Mouse (Mus musculus) MEL (cell line): ENCODE measurements around the gene Lbr. TPM values are rescaled to one million over a fixed set of nuclear protein-coding genes. Genes with fewer than 3 reads are reported as not detected.

Experiments used
- DNase-seq: peaks from one replicate; pipeline ENCODE4 v3.0.0; 2011; ENCODE audit warnings: low read depth, low spot score
- H3K27ac ChIP-seq: 2 replicates; pipeline ENCODE4 v1.5.1; 2012; ENCODE audit warnings: low read depth, mild to moderate bottlenecking, control low read depth, low read length, moderate library complexity; ENCODE audit not compliant: control insufficient read depth
- H3K27me3 ChIP-seq, 2 experiments: fragments of 150-350 bp in 1 of 2; sonication (generic) in 1 of 2; 2 replicates each; pipeline ENCODE4 v1.6.1; 2012; ENCODE audit warnings: low read length in 2 of 2, mild to moderate bottlenecking in 2 of 2, improper control_type of control experiment in 1 of 2, moderate library complexity in 1 of 2; ENCODE audit not compliant: insufficient read depth in 2 of 2, control insufficient read depth in 1 of 2
- H3K36me3 ChIP-seq, 2 experiments: 2 replicates each; pipeline ENCODE4 v1.6.1; 2012 to 2014; ENCODE audit warnings: low read length in 2 of 2, improper control_type of control experiment in 1 of 2, inconsistent platforms in 1 of 2, mild to moderate bottlenecking in 1 of 2; ENCODE audit not compliant: insufficient read depth in 2 of 2, control insufficient read depth in 1 of 2
- H3K4me1 ChIP-seq, 2 experiments: fragments of 150-350 bp in 1 of 2; sonication (generic) in 1 of 2; 2 replicates each; pipeline ENCODE4 v1.6.1; 2012; ENCODE audit warnings: low read length in 2 of 2, improper control_type of control experiment in 1 of 2, mild to moderate bottlenecking in 1 of 2; ENCODE audit not compliant: insufficient read depth in 2 of 2, control insufficient read depth in 1 of 2
- H3K4me3 ChIP-seq, 2 experiments: fragments of 150-350 bp in 1 of 2; sonication (generic) in 1 of 2; 2 replicates each; pipeline ENCODE4 v1.5.1; 2012; ENCODE audit warnings: low read depth in 2 of 2, low read length in 2 of 2, mild to moderate bottlenecking in 2 of 2, moderate library complexity in 2 of 2, control low read depth in 1 of 2, improper control_type of control experiment in 1 of 2; ENCODE audit not compliant: control insufficient read depth in 1 of 2, insufficient read depth in 1 of 2
- H3K79me2 ChIP-seq: 2 replicates; pipeline ENCODE4 v1.6.1; 2012; ENCODE audit warnings: mild to moderate bottlenecking, low read length, moderate library complexity; ENCODE audit not compliant: control insufficient read depth, poor library complexity, insufficient read depth
- H3K9ac ChIP-seq: 2 replicates; pipeline ENCODE4 v1.6.1; 2012; ENCODE audit warnings: low read depth, mild to moderate bottlenecking, control low read depth, low read length, moderate library complexity; ENCODE audit not compliant: control insufficient read depth, poor library complexity, severe bottlenecking
- H3K9me3 ChIP-seq: fragments of 150-350 bp; sonication (generic); replicated peaks from 2 replicates; pipeline ENCODE4 v1.6.1; 2012; ENCODE audit warnings: mild to moderate bottlenecking, low read length, improper control_type of control experiment, moderate library complexity; ENCODE audit not compliant: insufficient read depth
- BHLHE40 ChIP-seq: IDR thresholded peaks from 2 replicates; pipeline ENCODE4 v1.6.1; 2012; ENCODE audit warnings: low read depth, mild to moderate bottlenecking, inconsistent platforms, low read length, improper control_type of control experiment, borderline replicate concordance
- E2F4 ChIP-seq: IDR thresholded peaks from 2 replicates; pipeline ENCODE4 v1.6.1; 2011; ENCODE audit warnings: low read depth, low read length, improper control_type of control experiment, borderline replicate concordance
- EP300 ChIP-seq, 2 experiments: IDR thresholded peaks; 2 replicates each; pipeline ENCODE4 v1.6.1; 2011; ENCODE audit warnings: improper control_type of control experiment in 2 of 2, low read length in 2 of 2, low read depth in 1 of 2, mild to moderate bottlenecking in 1 of 2
- ETS1 ChIP-seq: IDR thresholded peaks from 2 replicates; pipeline ENCODE4 v1.6.1; 2012; ENCODE audit warnings: low read depth, mild to moderate bottlenecking, inconsistent platforms, low read length, improper control_type of control experiment, moderate library complexity
- GABPA ChIP-seq: IDR thresholded peaks from 2 replicates; pipeline ENCODE4 v1.6.1; 2012; ENCODE audit warnings: low read depth, mild to moderate bottlenecking, inconsistent platforms, low read length, improper control_type of control experiment, moderate library complexity
- GATA1 ChIP-seq: IDR thresholded peaks from 2 replicates; pipeline ENCODE4 v1.6.1; 2011; ENCODE audit warnings: low read depth, low read length, improper control_type of control experiment
- HCFC1 ChIP-seq: IDR thresholded peaks from 2 replicates; pipeline ENCODE4 v1.6.1; 2012; ENCODE audit warnings: low read depth, mild to moderate bottlenecking, inconsistent platforms, low read length, improper control_type of control experiment, moderate library complexity
- KAT2A ChIP-seq: conservative IDR thresholded peaks from 2 replicates; pipeline ENCODE4 v1.6.1; 2012; ENCODE audit warnings: low read depth, low read length, improper control_type of control experiment, inconsistent platforms
- MAFK ChIP-seq: IDR thresholded peaks from 2 replicates; pipeline ENCODE4 v1.6.1; 2011; ENCODE audit warnings: low read depth, mild to moderate bottlenecking, low read length, improper control_type of control experiment, borderline replicate concordance
- MAX ChIP-seq: IDR thresholded peaks from 2 replicates; pipeline ENCODE4 v1.6.1; 2011; ENCODE audit warnings: low read length, improper control_type of control experiment
- MXI1 ChIP-seq: IDR thresholded peaks from 2 replicates; pipeline ENCODE4 v1.6.1; 2011; ENCODE audit warnings: mild to moderate bottlenecking, low read depth, low read length, improper control_type of control experiment
- MYB ChIP-seq: IDR thresholded peaks from 2 replicates; pipeline ENCODE4 v1.6.1; 2011; ENCODE audit warnings: mild to moderate bottlenecking, low read depth, low read length, improper control_type of control experiment
- MYC ChIP-seq: IDR thresholded peaks from 2 replicates; pipeline ENCODE4 v1.6.1; 2011; ENCODE audit warnings: low read depth, mild to moderate bottlenecking, low read length, improper control_type of control experiment, moderate library complexity
- POLR2A ChIP-seq, 2 experiments: IDR thresholded peaks; 2 replicates each; pipeline ENCODE4 v1.6.1; 2011 to 2012; ENCODE audit warnings: low read length in 2 of 2, mild to moderate bottlenecking in 2 of 2, control low read depth in 1 of 2, improper control_type of control experiment in 1 of 2, low read depth in 1 of 2, moderate library complexity in 1 of 2; ENCODE audit not compliant: control insufficient read depth in 1 of 2, insufficient read depth in 1 of 2, poor library complexity in 1 of 2
- POLR2AphosphoS2 ChIP-seq: IDR thresholded peaks from 2 replicates; pipeline ENCODE4 v1.6.1; 2011; ENCODE audit warnings: low read length, improper control_type of control experiment
- POLR2AphosphoS5 ChIP-seq: IDR thresholded peaks from 2 replicates; pipeline ENCODE4 v1.6.1; 2012; ENCODE audit warnings: low read depth, borderline replicate concordance, mild to moderate bottlenecking, inconsistent platforms, low read length, moderate library complexity, mixed read lengths
- RAD21 ChIP-seq: IDR thresholded peaks from 2 replicates; pipeline ENCODE4 v1.6.1; 2011; ENCODE audit warnings: mild to moderate bottlenecking, low read depth, low read length, improper control_type of control experiment
- SIN3A ChIP-seq: IDR thresholded peaks from 2 replicates; pipeline ENCODE4 v1.6.1; 2012; ENCODE audit warnings: low read length, improper control_type of control experiment, inconsistent platforms
- SMC3 ChIP-seq: IDR thresholded peaks from 2 replicates; pipeline ENCODE4 v1.6.1; 2011; ENCODE audit warnings: low read depth, low read length, improper control_type of control experiment
- TBP ChIP-seq: IDR thresholded peaks from 2 replicates; pipeline ENCODE4 v1.8.0; 2011; ENCODE audit warnings: low read depth, low read length, improper control_type of control experiment
- TCF12 ChIP-seq: IDR thresholded peaks from 2 replicates; pipeline ENCODE4 v1.6.1; 2014; ENCODE audit warnings: low read depth, mild to moderate bottlenecking, inconsistent platforms, low read length, improper control_type of control experiment, moderate library complexity
- UBTF ChIP-seq: IDR thresholded peaks from 2 replicates; pipeline ENCODE4 v1.6.1; 2012; ENCODE audit warnings: low read depth, mild to moderate bottlenecking, inconsistent platforms, low read length, improper control_type of control experiment, moderate library complexity, borderline replicate concordance; ENCODE audit not compliant: insufficient read depth
- USF2 ChIP-seq, 2 experiments: IDR thresholded peaks; 2 replicates each; pipeline ENCODE4 v1.6.1; 2011 to 2012; ENCODE audit warnings: improper control_type of control experiment in 2 of 2, low read length in 2 of 2, borderline replicate concordance in 1 of 2, inconsistent platforms in 1 of 2, low read depth in 1 of 2, mild to moderate bottlenecking in 1 of 2; ENCODE audit not compliant: insufficient read depth in 1 of 2
- ZC3H11A ChIP-seq: IDR thresholded peaks from 2 replicates; pipeline ENCODE4 v1.6.1; 2012; ENCODE audit warnings: low read depth, mild to moderate bottlenecking, inconsistent platforms, low read length, improper control_type of control experiment
- ZNF384 ChIP-seq: IDR thresholded peaks from 2 replicates; pipeline ENCODE4 v1.6.1; 2012; ENCODE audit warnings: low read depth, mild to moderate bottlenecking, inconsistent platforms, low read length, improper control_type of control experiment
- polyA plus RNA-seq, 2 experiments: library from polyadenylated mRNA; stranded (reverse) in 1 of 2; unstranded in 1 of 2; fragments of >175 nt in 1 of 2; fragments of >200 nt in 1 of 2; gene quantifications; 2 replicates each; pipeline versions ENCODE4 v1.2.1 to v1.2.4; 2012; ENCODE audit warnings: low replicate concordance in 2 of 2, low read depth in 1 of 2; ENCODE audit not compliant: insufficient read length in 2 of 2, insufficient read depth in 1 of 2, missing spikeins in 1 of 2
- total RNA-seq: library from RNA; depleted of rRNA; stranded (reverse); fragments of 300-350 nt; gene quantifications from 2 replicates; pipeline ENCODE4 v1.2.3, GENCODE M21; 2012

Lbr gene
- total and polyA plus RNA-seq, 3 experiments = 106 to 120 TPM; not detected in 1

DNA sequence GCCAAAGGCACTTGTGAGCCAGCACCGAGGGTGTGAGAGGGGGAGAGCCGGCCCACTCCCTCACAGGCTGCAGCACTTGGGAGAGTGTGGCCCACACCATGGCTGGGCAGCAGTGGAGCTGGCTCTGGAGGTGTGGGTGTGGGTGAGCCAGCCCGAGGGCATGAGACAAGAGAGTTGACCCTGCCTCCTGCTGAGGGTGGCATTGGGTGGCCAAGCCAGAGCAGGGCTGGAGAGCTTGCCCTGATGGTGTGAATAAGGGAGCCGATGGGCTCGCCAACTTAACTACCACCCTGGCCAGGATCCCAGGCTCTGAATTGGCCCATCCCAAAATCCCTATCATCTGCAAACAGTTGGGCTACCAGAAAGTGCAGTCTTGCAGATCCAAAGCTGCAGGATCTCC lies 35.6 kb upstream of the Lbr start (continued):
- TF ChIP-seq TBP (no peak), ETS1 (no peak), USF2 (IDR thresholded peaks at IDR 0.05; ENCODE audit: borderline replicate concordance in 1 of 2, insufficient read depth in 1 of 2, low read depth in 1 of 2, low read length in 2 of 2) (no peak), POLR2AphosphoS5 (no peak)

DNA sequence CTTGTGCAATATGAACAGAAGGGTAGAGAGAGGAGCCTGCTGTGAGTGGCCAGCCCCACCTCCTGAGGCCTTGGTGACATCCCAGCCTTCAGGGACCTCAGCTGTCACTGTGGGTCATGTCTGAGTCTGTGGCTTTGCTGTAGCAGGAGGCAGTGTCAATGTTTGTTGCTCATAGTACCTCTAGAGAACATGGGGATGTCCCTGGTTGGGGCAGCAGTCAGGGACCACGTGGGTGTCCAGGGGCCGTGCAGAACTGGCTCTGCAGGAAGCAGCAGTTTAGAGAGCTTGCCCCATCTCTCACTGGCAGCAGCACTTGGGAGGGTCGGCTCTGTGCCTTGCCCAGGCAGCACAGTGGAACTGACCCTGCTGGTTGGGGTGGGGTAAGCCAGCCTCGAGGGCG lies 34.2 kb upstream of the Lbr start:
- no peak overlapping the region for H3K27ac ChIP-seq

DNA sequence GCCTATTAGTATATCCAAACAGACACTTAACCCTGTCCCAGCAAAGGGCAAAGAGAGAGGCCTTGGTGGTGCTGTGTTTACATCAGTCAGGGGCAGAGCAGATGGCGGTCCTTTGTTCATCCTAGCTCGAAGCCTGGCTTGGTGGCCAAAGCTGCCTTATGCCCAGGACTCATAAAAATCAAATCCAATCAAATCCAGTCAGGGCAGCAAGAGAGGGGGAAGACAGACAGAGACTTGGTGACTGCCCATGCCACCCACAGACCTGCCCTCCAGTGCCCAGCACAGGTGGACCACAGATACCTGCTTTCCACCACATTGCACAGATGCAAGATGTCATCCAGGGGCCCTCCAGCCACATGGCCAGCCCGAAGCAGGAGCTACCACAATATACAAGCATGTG lies 33.8 kb upstream of the Lbr start:
- Histone ChIP-seq H3K36me3 (no peaks in the 10 kb centered on the region), H3K79me2 (no peaks in the 10 kb centered on the region), H3K27ac (no peak overlapping the region), H3K4me3 (no peak overlapping the region), H3K9ac (no peak overlapping the region), H3K9me3 (no peaks in the 10 kb centered on the region), H3K4me1 (peaks cover 0 to 11% of the 10 kb centered on the region in 2 experiments; a peak in 2 of 4 replicates)
- no peak for DNase-seq
- TF ChIP-seq TCF12 = no peak
- no peak for TF ChIP-seq MAFK
- TF ChIP-seq ZC3H11A = no peak
- TF ChIP-seq POLR2AphosphoS2 = no peak
- TF ChIP-seq SIN3A = no peak
- no peak for TF ChIP-seq SMC3
- no peak for TF ChIP-seq RAD21
- TF ChIP-seq USF2 (IDR thresholded peaks at IDR 0.05; ENCODE audit: borderline replicate concordance in 1 of 2, insufficient read depth in 1 of 2, low read depth in 1 of 2, low read length in 2 of 2) = no peak
- no peak for TF ChIP-seq MAX
- no peak for TF ChIP-seq UBTF
- TF ChIP-seq ETS1 = no peak
- no peak for TF ChIP-seq MXI1
- TF ChIP-seq MYB = no peak
- TF ChIP-seq GATA1 = no peak
- TF ChIP-seq MYC = no peak
- no peak for TF ChIP-seq ZNF384
- TF ChIP-seq, all 39 proteins: peak for 0
- no peaks in the 10 kb centered on the region for H3K27me3 ChIP-seq

More for the DNA sequence above, 34.2 kb upstream of the Lbr start:
- H3K9ac ChIP-seq = no peak overlapping the region
- H3K4me1 ChIP-seq = peaks cover 0 to 11% of the 10 kb centered on the region in 2 experiments; a peak in 2 of 4 replicates
- no peak overlapping the region for H3K4me3 ChIP-seq
- no peaks in the 10 kb centered on the region for H3K9me3 ChIP-seq
- TF ChIP-seq KAT2A (no peak), TCF12 (no peak), POLR2AphosphoS2 (no peak), MAFK (no peak), E2F4 (no peak), GABPA (no peak), EP300 (IDR thresholded peaks at IDR 0.05; ENCODE audit: low read depth in 1 of 2, low read length in 2 of 2) (no peak), POLR2A (IDR thresholded peaks at IDR 0.05; ENCODE audit: control insufficient read depth in 1 of 2, insufficient read depth in 1 of 2, low read depth in 1 of 2, low read length in 2 of 2, poor library complexity in 1 of 2) (no peak), UBTF (no peak), ETS1 (no peak), BHLHE40 (no peak), HCFC1 (no peak)
- H3K36me3 ChIP-seq = no peaks in the 10 kb centered on the region
- no peak for DNase-seq
- H3K79me2 ChIP-seq = no peaks in the 10 kb centered on the region
- H3K27me3 ChIP-seq = no peaks in the 10 kb centered on the region
